Mouse (Mus musculus): ENCODE measurements at regions not wholly inside any gene's neighbourhood (a gene's known extent, or its start where the extent isn't known, plus 50 kb on each side); places are given as distances from the start of the nearest gene placed in this dataset.

- ATAC-seq = no peak
Observed at GRCm38 (mm10) chr10:66913627-66914026, 182.3 kb upstream of the Jmjd1c start.

- ATAC-seq = no peak
Observed at GRCm38 (mm10) chr10:66914288-66914975, 181.5 kb upstream of the Jmjd1c start.

GRCm38 (mm10) chr10:66915801-66916200 lies 180.1 kb upstream of the Jmjd1c start:
- no peak for ATAC-seq

- ATAC-seq = no peak
Observed at GRCm38 (mm10) chr10:66917725-66918124, 178.2 kb upstream of the Jmjd1c start.

GRCm38 (mm10) chr10:66918713-66919112 lies 177.2 kb upstream of the Jmjd1c start:
- ATAC-seq = no peak

- ATAC-seq = peak; percentile 66
Observed at GRCm38 (mm10) chr10:66919953-66920760, 175.8 kb upstream of the Jmjd1c start.

- ATAC-seq = peak; percentile 54
Observed at GRCm38 (mm10) chr10:66920761-66921684, 174.9 kb upstream of the Jmjd1c start.

GRCm38 (mm10) chr10:66921776-66922175 lies 174.1 kb upstream of the Jmjd1c start:
- ATAC-seq = no peak

GRCm38 (mm10) chr10:66922314-66922713 lies 173.6 kb upstream of the Jmjd1c start:
- ATAC-seq = no peak

GRCm38 (mm10) chr10:66923947-66924346 lies 172.0 kb upstream of the Jmjd1c start:
- no peak for ATAC-seq

- no peak for ATAC-seq
Observed at GRCm38 (mm10) chr10:66924418-66924817, 171.5 kb upstream of the Jmjd1c start.

- no peak for ATAC-seq
Observed at GRCm38 (mm10) chr10:66925553-66926127, 170.3 kb upstream of the Jmjd1c start.

GRCm38 (mm10) chr10:66927651-66928050 lies 168.3 kb upstream of the Jmjd1c start:
- ATAC-seq = no peak

GRCm38 (mm10) chr10:66928211-66928990 lies 167.5 kb upstream of the Jmjd1c start:
- ATAC-seq = no peak

GRCm38 (mm10) chr10:66930563-66930962 lies 165.4 kb upstream of the Jmjd1c start:
- ATAC-seq = peak; percentile 83

GRCm38 (mm10) chr10:66931505-66931904 lies 164.4 kb upstream of the Jmjd1c start:
- no peak for ATAC-seq

- no peak for ATAC-seq
Observed at GRCm38 (mm10) chr10:66932544-66932943, 163.4 kb upstream of the Jmjd1c start.

- no peak for ATAC-seq
Observed at GRCm38 (mm10) chr10:66933689-66934088, 162.2 kb upstream of the Jmjd1c start.

- ATAC-seq = no peak
Observed at GRCm38 (mm10) chr10:66935731-66936130, 160.2 kb upstream of the Jmjd1c start.

- peak; percentile 58 for ATAC-seq
Observed at GRCm38 (mm10) chr10:66937116-66937515, 158.8 kb upstream of the Jmjd1c start.

GRCm38 (mm10) chr10:66940368-66940767 lies 155.6 kb upstream of the Jmjd1c start:
- ATAC-seq = no peak

- no peak for ATAC-seq
Observed at GRCm38 (mm10) chr10:66940922-66941321, 155.0 kb upstream of the Jmjd1c start.
